Mouse (Mus musculus) embryonic facial prominence, embryonic 15.5 days (tissue): ENCODE results near the gene Lonp1. TPM values are rescaled to one million over a fixed set of nuclear protein-coding genes. Genes with fewer than 3 reads are reported as not detected.

Experiments
- polyA plus RNA-seq: library from polyadenylated mRNA; unstranded; fragments of >200 nt; fragmentation: Nextera tagmentation; extraction: Ambion mirVana; gene quantifications from 2 replicates; pipeline ENCODE4 v1.2.1, GENCODE M21; 2015

The Lonp1 gene
- polyA plus RNA-seq, 1 experiment from 2014 or later = 49.7 TPM

Other genes with a start within 250 kb of the Lonp1 start
- 116 and 118 TPM in 2 replicates for gene Ptprs, start 150.4 kb downstream of the Lonp1 start, polyA plus RNA-seq
- not detected in 2 replicates for gene Znrf4, start 114.5 kb downstream of the Lonp1 start, polyA plus RNA-seq
- 13.1 and 16.5 TPM in 2 replicates for gene Gm20219, start 72.5 kb downstream of the Lonp1 start, polyA plus RNA-seq
- 87.5 and 98.4 TPM in 2 replicates for gene Safb2, start 42.3 kb downstream of the Lonp1 start, polyA plus RNA-seq
- 101 and 109 TPM in 2 replicates for gene Safb, start 42.1 kb downstream of the Lonp1 start, polyA plus RNA-seq
- 262 and 270 TPM in 2 replicates for gene 2410015M20Rik, start 17.1 kb downstream of the Lonp1 start, polyA plus RNA-seq
- gene Rpl36, start 13.5 kb downstream of the Lonp1 start, polyA plus RNA-seq = 1,900 and 1,905 TPM in 2 replicates
- gene Catsperd, start 1.3 kb upstream of the Lonp1 start, polyA plus RNA-seq = 0.45 and 1.0 TPM in 2 replicates
- 90.4 and 91.7 TPM in 2 replicates for gene Ranbp3, start 46.4 kb upstream of the Lonp1 start, polyA plus RNA-seq
- 422 and 425 TPM in 2 replicates for gene Ndufa11, start 90.9 kb upstream of the Lonp1 start, polyA plus RNA-seq
- 23.9 and 26.1 TPM in 2 replicates for gene Vmac, start 91.1 kb upstream of the Lonp1 start, polyA plus RNA-seq
- 24.6 and 29.5 TPM in 2 replicates for gene Nrtn, start 130.6 kb upstream of the Lonp1 start, polyA plus RNA-seq
- 44.4 and 47.8 TPM in 2 replicates for gene Dus3l, start 137.9 kb upstream of the Lonp1 start, polyA plus RNA-seq
- 0.49 and 1.2 TPM in 2 replicates for gene Prr22, start 143.4 kb upstream of the Lonp1 start, polyA plus RNA-seq
- 7.5 and 9.9 TPM in 2 replicates for gene Rfx2, start 204.1 kb upstream of the Lonp1 start, polyA plus RNA-seq
- 0.16 TPM in 1 of 2 replicates, not detected in the other for gene Acsbg2, start 247.6 kb upstream of the Lonp1 start, polyA plus RNA-seq
- gene 1700061G19Rik, start 248.6 kb upstream of the Lonp1 start, polyA plus RNA-seq = 0.27 and 0.29 TPM in 2 replicates